ENCODE assay signal across 11 mouse cellular contexts in the genomic region with DNA sequence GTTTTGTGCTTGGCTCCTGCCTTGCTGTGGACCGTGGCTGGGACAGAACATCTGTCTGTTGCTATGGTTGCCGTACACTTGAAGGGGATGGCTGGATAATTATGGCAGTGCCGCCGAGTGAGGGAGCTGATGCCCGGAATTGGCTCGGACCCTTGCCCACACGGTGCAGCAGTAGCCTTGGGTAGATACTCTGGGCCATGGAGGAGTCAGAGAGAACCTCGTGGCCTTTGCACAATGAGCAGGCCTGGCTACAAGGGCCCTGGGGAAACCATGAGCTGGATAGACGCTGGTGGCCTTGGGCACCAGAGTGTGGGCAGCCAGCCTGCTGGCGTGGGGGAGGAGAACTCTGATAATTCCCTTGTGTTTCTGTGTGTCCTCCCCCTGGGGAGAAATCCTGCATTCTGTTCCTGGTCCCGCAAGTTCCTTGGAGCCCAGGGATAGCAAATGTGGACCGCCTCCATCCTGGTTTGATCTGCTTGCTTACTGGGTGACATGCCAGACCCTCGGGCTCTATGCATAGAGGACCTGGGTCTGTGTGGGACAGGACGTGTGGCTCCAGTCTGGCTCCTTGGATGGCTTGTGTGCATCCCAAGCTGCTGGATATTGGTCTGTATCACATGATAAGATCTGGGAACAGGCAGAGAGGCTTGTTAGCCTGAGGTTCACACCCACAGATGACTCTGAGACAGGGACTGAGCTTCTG. TPM values are rescaled to one million over a fixed set of nuclear protein-coding genes. Genes with fewer than 3 reads are reported as not detected.
DNase-seq lines count a peak whose midpoint lies in the region; ATAC-seq and TF ChIP-seq lines count a peak whose summit lies in the region.
"Had no signal": no experiment of that assay in that cellular context is flagged by ENCODE, and none has a peak within 500 bp of the region (broad histone marks: within the 10 kb centered on the region; RNA-seq: fewer than 3 reads in every experiment).

No protein-coding gene starts in this region.

- ATAC-seq in kidney, embryonic 14.5 days (ENCODE audit: low FRiP score, low TSS enrichment), result peak; percentile 34; the same call in 1 of the 2 replicates
- ATAC-seq in forebrain, embryonic 15.5 days (replicated peaks), result peak; percentile 48; the same call in 1 of the 2 replicates
- ATAC-seq in midbrain, embryonic 16.5 days, result peak; percentile 81
- no peak for ATAC-seq in erythroid progenitor cell, adult 5-6 weeks (replicated peaks; ENCODE audit: low FRiP score, poor library complexity, severe bottlenecking)

- WGBS in kidney, embryonic 14.5 days, result 12% methylated on average over 14 of the region's 14 CpGs
- 23% methylated on average over 14 of the region's 14 CpGs for WGBS in forebrain, embryonic 15.5 days
- 20% methylated on average over 14 of the region's 14 CpGs for WGBS in midbrain, embryonic 16.5 days
- 54% methylated on average over 14 of the region's 14 CpGs for WGBS in cerebellum, adult 2 months

- H3K4me2 ChIP-seq in kidney, embryonic 14.5 days (replicated peaks; ENCODE audit: low read depth, low read length), result no peak overlapping the region; the same call in 1 of the 2 replicates
- H3K4me2 ChIP-seq in forebrain, embryonic 15.5 days (replicated peaks), result no peak overlapping the region
- peak overlapping the region; percentile 22; the same call in 1 of the 2 replicates for H3K4me2 ChIP-seq in midbrain, embryonic 16.5 days (ENCODE audit: low read length)

- H3K4me1 ChIP-seq in kidney, embryonic 14.5 days (ENCODE audit: control insufficient read depth, insufficient read depth, low read length), result peaks cover 34% of the 10 kb centered on the region
- H3K4me1 ChIP-seq in forebrain, embryonic 15.5 days, result peaks cover 17% of the 10 kb centered on the region
- H3K4me1 ChIP-seq in midbrain, embryonic 16.5 days (ENCODE audit: control insufficient read depth, insufficient read depth, low read length), result peaks cover 11% of the 10 kb centered on the region
- peaks cover 13% of the 10 kb centered on the region for H3K4me1 ChIP-seq in cerebellum, adult 2 months (ENCODE audit: control insufficient read depth, insufficient read depth, low read length)

- H3K27me3 ChIP-seq in kidney, embryonic 14.5 days (ENCODE audit: control insufficient read depth, insufficient read depth, low read length), result no peaks in the 10 kb centered on the region
- no peaks in the 10 kb centered on the region for H3K27me3 ChIP-seq in forebrain, embryonic 15.5 days
- H3K27me3 ChIP-seq in midbrain, embryonic 16.5 days (ENCODE audit: control insufficient read depth, insufficient read depth, low read depth, low read length), result no peaks in the 10 kb centered on the region
- no peaks in the 10 kb centered on the region for H3K27me3 ChIP-seq in cerebellum, adult 2 months (ENCODE audit: control insufficient read depth, insufficient read depth, low read length)
- H3K27me3 ChIP-seq: megakaryocyte, embryonic 14.5 days had no signal

- H3K4me3 ChIP-seq in kidney, embryonic 14.5 days (ENCODE audit: low read length), result no peak overlapping the region
- H3K4me3 ChIP-seq in forebrain, embryonic 15.5 days, result no peak overlapping the region
- no peak overlapping the region for H3K4me3 ChIP-seq in midbrain, embryonic 16.5 days (ENCODE audit: low read depth, low read length)
- no peak overlapping the region for H3K4me3 ChIP-seq in cerebellum, adult 2 months (replicated peaks; ENCODE audit: insufficient read depth, low read depth, low read length)
- H3K4me3 ChIP-seq: megakaryocyte, embryonic 14.5 days had no signal

- no peaks in the 10 kb centered on the region for H3K9me3 ChIP-seq in kidney, embryonic 14.5 days (ENCODE audit: control insufficient read depth, low read length)
- no peaks in the 10 kb centered on the region for H3K9me3 ChIP-seq in forebrain, embryonic 15.5 days
- H3K9me3 ChIP-seq in midbrain, embryonic 16.5 days (replicated peaks; ENCODE audit: control insufficient read depth, low read length, poor library complexity, severe bottlenecking), result no peaks in the 10 kb centered on the region
- H3K9me3 ChIP-seq: megakaryocyte, embryonic 14.5 days had no signal

- TF ChIP-seq CTCF in cerebellum, adult 2 months (IDR thresholded peaks at IDR 0.05; ENCODE audit: borderline replicate concordance, insufficient read depth, low read depth, low read length), result no peak

- no peak overlapping the region for H3K27ac ChIP-seq in kidney, embryonic 14.5 days (ENCODE audit: low read depth, low read length)
- H3K27ac ChIP-seq in forebrain, embryonic 15.5 days (replicated peaks), result peak overlapping the region; percentile 32; the same call in 1 of the 2 replicates
- peak overlapping the region; percentile 53 for H3K27ac ChIP-seq in midbrain, embryonic 16.5 days (ENCODE audit: low read length)
- H3K27ac ChIP-seq in cerebellum, adult 2 months (ENCODE audit: insufficient read depth, low read length), result no peak overlapping the region

- no peak for TF ChIP-seq POLR2A in cerebellum, adult 2 months (IDR thresholded peaks at IDR 0.05; ENCODE audit: borderline replicate concordance, insufficient read depth, low read length)

- H3K36me3 ChIP-seq in kidney, embryonic 14.5 days (ENCODE audit: control insufficient read depth, insufficient read depth, low read length), result no peaks in the 10 kb centered on the region
- H3K36me3 ChIP-seq in forebrain, embryonic 15.5 days, result no peaks in the 10 kb centered on the region
- H3K36me3 ChIP-seq in midbrain, embryonic 16.5 days (ENCODE audit: control insufficient read depth, insufficient read depth, low read length), result no peaks in the 10 kb centered on the region

- no peak for DNase-seq in kidney, postnatal 10 days
- DNase-seq in adrenal gland, postnatal 14 days, result peak; percentile 90
- DNase-seq in B cell, adult 2 months, result no peak
- no peak for DNase-seq in cerebellum, adult 2 months
- DNase-seq: spleen, adult 18-20 months had no signal

- no peak overlapping the region for H3K9ac ChIP-seq in kidney, embryonic 14.5 days (ENCODE audit: low read depth, low read length)
- no peak overlapping the region for H3K9ac ChIP-seq in forebrain, embryonic 15.5 days (replicated peaks)
- peak overlapping the region; percentile 8; the same call in 1 of the 2 replicates for H3K9ac ChIP-seq in midbrain, embryonic 16.5 days (ENCODE audit: low read depth, low read length)

RNA-seq across cellular contexts. Expression of gene Nol4l, which starts 18.6 kb away (rescaled TPM):
- 10.5 and 17.1 TPM in 2 replicates for polyA plus RNA-seq in kidney, embryonic 14.5 days (2014; fragmentation: Nextera tagmentation; extraction: Ambion mirVana)
- 15.6 and 16.0 TPM in 2 replicates for total RNA-seq in adrenal gland, postnatal 14 days (2021)
- polyA plus RNA-seq in forebrain, embryonic 15.5 days (2015; fragmentation: Nextera tagmentation; extraction: Ambion mirVana), result 44.1 and 44.8 TPM in 2 replicates
- 39.9 and 47.5 TPM in 2 replicates for polyA plus RNA-seq in midbrain, embryonic 16.5 days (2015; fragmentation: Nextera tagmentation; extraction: Ambion mirVana)
- total RNA-seq in erythroid progenitor cell, adult 5-6 weeks (2015; ENCODE audit: low replicate concordance), result 5.0 and 5.8 TPM in 2 replicates
- 2.7 and 5.8 TPM in 2 replicates for total RNA-seq in erythroid progenitor cell, adult 5-6 weeks (2017; ENCODE audit: low replicate concordance)
- polyA plus RNA-seq in cerebellum, adult 2 months (2012; rRNA removed), result 23.1 and 24.3 TPM in 2 replicates

RNA-seq across cellular contexts. Expression of gene 4930404H24Rik, which starts 55.8 kb away (rescaled TPM):
- polyA plus RNA-seq in kidney, embryonic 14.5 days (2014; fragmentation: Nextera tagmentation; extraction: Ambion mirVana), result not detected in 2 replicates
- not detected in 2 replicates for total RNA-seq in adrenal gland, postnatal 14 days (2021)
- not detected in 2 replicates for polyA plus RNA-seq in forebrain, embryonic 15.5 days (2015; fragmentation: Nextera tagmentation; extraction: Ambion mirVana)
- not detected in 2 replicates for polyA plus RNA-seq in midbrain, embryonic 16.5 days (2015; fragmentation: Nextera tagmentation; extraction: Ambion mirVana)
- total RNA-seq in erythroid progenitor cell, adult 5-6 weeks (2015; ENCODE audit: low replicate concordance), result not detected in 2 replicates
- not detected in 2 replicates for total RNA-seq in erythroid progenitor cell, adult 5-6 weeks (2017; ENCODE audit: low replicate concordance)
- not detected in 2 replicates for polyA plus RNA-seq in cerebellum, adult 2 months (2012; rRNA removed)
- total RNA-seq: gastrocnemius, postnatal 4 days had no signal

Comparison
In these comparisons a context has a peak if more than half of its experiments do, and no peak if none do; other contexts are left out.
1. H3K27ac ChIP-seq: peak in forebrain, embryonic 15.5 days (single experiment) and midbrain, embryonic 16.5 days (single experiment); none in kidney, embryonic 14.5 days (single experiment) and cerebellum, adult 2 months (single experiment).